Mouse (Mus musculus): ENCODE measurements around the gene Tmod4. TPM values are rescaled to one million over a fixed set of nuclear protein-coding genes. Genes with fewer than 3 reads are reported as not detected.
"Not testable (repeated sequence)": the region's sequence is repeated elsewhere in the genome, so short reads cannot be mapped to it uniquely, and the experiment has no call there.

The Tmod4 gene
- polyA plus RNA-seq, 1 experiment from 2014 or later: 1.0 TPM

- Histone ChIP-seq H3K27ac (ENCODE audit: low read depth, low read length) (no peak within 1 kb of the TSS), H3K27me3 (ENCODE audit: control insufficient read depth, insufficient read depth, low read length) (no peaks in the 10 kb centered on the region), H3K4me1 (ENCODE audit: control insufficient read depth, insufficient read depth, low read length) (peaks cover 12% of the 10 kb centered on the region), H3K36me3 (ENCODE audit: control insufficient read depth, insufficient read depth, low read length) (no peaks in the 10 kb centered on the region), H3K4me3 (ENCODE audit: low read depth, low read length) (peak within 1 kb of the TSS; percentile 60), H3K4me2 (ENCODE audit: low read depth) (peak within 1 kb of the TSS; percentile 66), H3K9ac (ENCODE audit: low read length) (peak within 1 kb of the TSS; percentile 73), H3K9me3 (ENCODE audit: control insufficient read depth, low read length) (no peaks in the 10 kb centered on the region)
- DNase-seq (ENCODE audit: low spot score): peak; percentile 92
- WGBS: under 1% methylated on average over 20 of the region's 20 CpGs
- peak; percentile 87 for ATAC-seq (ENCODE audit: insufficient read depth, low FRiP score, low TSS enrichment)
These were observed 9.4 kb downstream of the Tmod4 start, which contains the start of the genes Scnm1 and Lysmd1 for GRCm38 (mm10) chr3:95133680-95134101. TSS of gene Scnm1 (minus strand) at chr3:95134011. TSS of gene Lysmd1 (plus strand) at chr3:95134088.

DNA sequence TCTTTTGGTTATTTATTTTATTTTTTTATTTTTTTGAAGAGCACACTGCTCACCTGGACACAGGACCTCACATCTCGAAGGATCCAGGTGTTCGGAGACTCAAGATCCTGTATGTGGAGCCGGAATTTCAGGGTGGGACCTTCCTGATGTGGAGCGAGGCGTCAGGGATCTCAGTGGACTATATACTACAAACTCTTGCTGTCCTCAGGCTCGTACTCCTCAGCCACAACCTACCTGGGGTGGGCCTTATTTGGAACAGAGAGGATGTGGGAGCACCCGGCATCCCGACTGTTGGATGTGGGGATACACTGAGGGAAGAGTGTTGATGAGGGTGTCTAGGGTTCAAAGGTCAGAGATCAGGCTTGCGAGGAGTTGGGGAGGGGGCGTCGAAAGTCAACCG is 9.9 kb downstream of the Tmod4 start:
- peaks cover 11% of the 10 kb centered on the region for H3K4me1 ChIP-seq (ENCODE audit: control insufficient read depth, insufficient read depth, low read length)
- H3K4me3 ChIP-seq (ENCODE audit: low read depth, low read length); H3K27me3 ChIP-seq (ENCODE audit: control insufficient read depth, insufficient read depth, low read length); H3K27ac ChIP-seq (ENCODE audit: low read depth, low read length); H3K9ac ChIP-seq (ENCODE audit: low read length); H3K9me3 ChIP-seq (ENCODE audit: control insufficient read depth, low read length); DNase-seq (ENCODE audit: low spot score); H3K4me2 ChIP-seq (ENCODE audit: low read depth); H3K36me3 ChIP-seq (ENCODE audit: control insufficient read depth, insufficient read depth, low read length): not testable (repeated sequence)
- peak; percentile 37 for ATAC-seq (ENCODE audit: insufficient read depth, low FRiP score, low TSS enrichment)
- WGBS: no CpG with 5 or more reads among the region's 12 CpGs

GRCm38 (mm10) chr3:95135023-95135422 is 10.7 kb downstream of the Tmod4 start:
- H3K4me3 ChIP-seq (ENCODE audit: low read depth, low read length): peak overlapping the region; percentile 23
- no peak overlapping the region for H3K27ac ChIP-seq (ENCODE audit: low read depth, low read length)
- peaks cover 5% of the 10 kb centered on the region; the same call in 1 of the 2 replicates for H3K4me1 ChIP-seq (ENCODE audit: control insufficient read depth, insufficient read depth, low read length)
- H3K9me3 ChIP-seq (ENCODE audit: control insufficient read depth, low read length): no peaks in the 10 kb centered on the region
- WGBS: 30% methylated on average over 6 of the region's 6 CpGs
- H3K27me3 ChIP-seq (ENCODE audit: control insufficient read depth, insufficient read depth, low read length): no peaks in the 10 kb centered on the region
- no peaks in the 10 kb centered on the region for H3K36me3 ChIP-seq (ENCODE audit: control insufficient read depth, insufficient read depth, low read length)
- DNase-seq (ENCODE audit: low spot score) (no peak), ATAC-seq (ENCODE audit: insufficient read depth, low FRiP score, low TSS enrichment) (no peak)
- H3K9ac ChIP-seq (ENCODE audit: low read length): no peak overlapping the region
- H3K4me2 ChIP-seq (ENCODE audit: low read depth): peak overlapping the region; percentile 38

GRCm38 (mm10) chr3:95135433-95136052 is 11.3 kb downstream of the Tmod4 start:
- peaks cover 3% of the 10 kb centered on the region; the same call in 1 of the 2 replicates for H3K4me1 ChIP-seq (ENCODE audit: control insufficient read depth, insufficient read depth, low read length)
- no peak overlapping the region for H3K9ac ChIP-seq (ENCODE audit: low read length)
- H3K27me3 ChIP-seq (ENCODE audit: control insufficient read depth, insufficient read depth, low read length): no peaks in the 10 kb centered on the region
- H3K36me3 ChIP-seq (ENCODE audit: control insufficient read depth, insufficient read depth, low read length): peaks cover 3% of the 10 kb centered on the region
- no peak for ATAC-seq (ENCODE audit: insufficient read depth, low FRiP score, low TSS enrichment)
- H3K9me3 ChIP-seq (ENCODE audit: control insufficient read depth, low read length): no peaks in the 10 kb centered on the region
- 92% methylated on average over 7 of the region's 7 CpGs for WGBS
- peak overlapping the region; percentile 38; the same call in 1 of the 2 replicates for H3K4me2 ChIP-seq (ENCODE audit: low read depth)
- DNase-seq (ENCODE audit: low spot score): no peak
- no peak overlapping the region for H3K27ac ChIP-seq (ENCODE audit: low read depth, low read length)
- no peak overlapping the region for H3K4me3 ChIP-seq (ENCODE audit: low read depth, low read length)

- WGBS: 94% methylated on average over 3 of the region's 3 CpGs
- Histone ChIP-seq H3K9me3 (ENCODE audit: control insufficient read depth, low read length) (no peaks in the 10 kb centered on the region), H3K27me3 (ENCODE audit: control insufficient read depth, insufficient read depth, low read length) (no peaks in the 10 kb centered on the region), H3K36me3 (ENCODE audit: control insufficient read depth, insufficient read depth, low read length) (peaks cover 4% of the 10 kb centered on the region), H3K4me1 (ENCODE audit: control insufficient read depth, insufficient read depth, low read length) (peaks cover 3% of the 10 kb centered on the region; the same call in 1 of the 2 replicates), H3K9ac (ENCODE audit: low read length) (no peak overlapping the region), H3K27ac (ENCODE audit: low read depth, low read length) (no peak overlapping the region), H3K4me3 (ENCODE audit: low read depth, low read length) (no peak overlapping the region), H3K4me2 (ENCODE audit: low read depth) (no peak overlapping the region)
- DNase-seq (ENCODE audit: low spot score) (no peak), ATAC-seq (ENCODE audit: insufficient read depth, low FRiP score, low TSS enrichment) (no peak)
These were observed 12.1 kb downstream of the Tmod4 start for GRCm38 (mm10) chr3:95136336-95136735.

DNA sequence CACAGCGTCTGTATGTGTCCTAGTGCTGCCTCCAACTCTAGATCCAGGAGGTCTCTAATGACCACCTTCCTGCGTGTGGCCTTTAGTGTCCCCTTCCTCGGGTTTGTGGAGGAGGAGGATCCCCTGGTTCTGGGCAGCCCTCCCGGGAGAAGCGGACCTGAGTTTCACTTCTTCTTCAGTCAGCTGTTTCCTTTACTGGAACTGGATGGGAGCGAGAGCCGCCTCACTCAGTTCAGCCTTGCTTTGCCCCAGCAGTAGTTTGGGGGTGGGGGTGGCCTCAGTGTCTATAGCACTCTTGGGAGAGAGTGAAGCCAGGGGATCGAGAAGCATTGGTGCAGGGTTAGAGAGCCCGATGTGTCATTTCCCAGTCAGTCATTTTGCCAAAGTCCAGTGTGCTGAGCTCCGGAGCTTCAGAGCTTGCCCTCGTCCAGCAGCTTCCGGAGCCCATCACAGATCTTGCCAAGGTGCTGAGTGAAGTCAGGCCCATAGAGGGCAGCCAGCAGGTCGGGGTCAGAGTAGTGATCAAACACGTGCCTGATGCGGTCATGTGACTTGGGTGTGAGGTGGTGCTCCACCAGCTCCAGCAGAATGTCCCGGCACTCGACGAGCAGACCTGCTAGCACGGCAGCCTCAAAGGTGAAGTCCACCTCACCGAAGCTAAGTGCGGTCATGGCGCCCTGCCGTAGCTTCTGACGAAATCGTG is 15.5 kb downstream of the Tmod4 start:
- no peak overlapping the region for H3K4me3 ChIP-seq (ENCODE audit: low read depth, low read length)
- no peak overlapping the region for H3K4me2 ChIP-seq (ENCODE audit: low read depth)
- H3K36me3 ChIP-seq (ENCODE audit: control insufficient read depth, insufficient read depth, low read length): peaks cover 4% of the 10 kb centered on the region
- no peak overlapping the region for H3K9ac ChIP-seq (ENCODE audit: low read length)
- 72% methylated on average over 25 of the region's 25 CpGs for WGBS
- DNase-seq (ENCODE audit: low spot score) (no peak), ATAC-seq (ENCODE audit: insufficient read depth, low FRiP score, low TSS enrichment) (no peak)
- H3K27me3 ChIP-seq (ENCODE audit: control insufficient read depth, insufficient read depth, low read length): no peaks in the 10 kb centered on the region
- H3K27ac ChIP-seq (ENCODE audit: low read depth, low read length): no peak overlapping the region
- H3K9me3 ChIP-seq (ENCODE audit: control insufficient read depth, low read length): no peaks in the 10 kb centered on the region
- H3K4me1 ChIP-seq (ENCODE audit: control insufficient read depth, insufficient read depth, low read length): peaks cover 3% of the 10 kb centered on the region; the same call in 1 of the 2 replicates

GRCm38 (mm10) chr3:95140289-95140595 is 16.0 kb downstream of the Tmod4 start:
- Histone ChIP-seq H3K9me3 (ENCODE audit: control insufficient read depth, low read length) (no peaks in the 10 kb centered on the region), H3K27me3 (ENCODE audit: control insufficient read depth, insufficient read depth, low read length) (no peaks in the 10 kb centered on the region), H3K4me1 (ENCODE audit: control insufficient read depth, insufficient read depth, low read length) (no peaks in the 10 kb centered on the region; the same call in 1 of the 2 replicates), H3K36me3 (ENCODE audit: control insufficient read depth, insufficient read depth, low read length) (peaks cover 4% of the 10 kb centered on the region), H3K27ac (ENCODE audit: low read depth, low read length) (no peak overlapping the region), H3K4me3 (ENCODE audit: low read depth, low read length) (no peak overlapping the region), H3K4me2 (ENCODE audit: low read depth) (no peak overlapping the region), H3K9ac (ENCODE audit: low read length) (no peak overlapping the region)
- ATAC-seq (ENCODE audit: insufficient read depth, low FRiP score, low TSS enrichment): no peak
- 65% methylated on average over 18 of the region's 18 CpGs for WGBS
- no peak for DNase-seq (ENCODE audit: low spot score)

GRCm38 (mm10) chr3:95140795-95141194 is 16.5 kb downstream of the Tmod4 start:
- Histone ChIP-seq H3K36me3 (ENCODE audit: control insufficient read depth, insufficient read depth, low read length) (peaks cover 4% of the 10 kb centered on the region), H3K27ac (ENCODE audit: low read depth, low read length) (no peak overlapping the region), H3K9me3 (ENCODE audit: control insufficient read depth, low read length) (no peaks in the 10 kb centered on the region), H3K27me3 (ENCODE audit: control insufficient read depth, insufficient read depth, low read length) (no peaks in the 10 kb centered on the region), H3K9ac (ENCODE audit: low read length) (no peak overlapping the region), H3K4me3 (ENCODE audit: low read depth, low read length) (no peak overlapping the region), H3K4me1 (ENCODE audit: control insufficient read depth, insufficient read depth, low read length) (no peaks in the 10 kb centered on the region), H3K4me2 (ENCODE audit: low read depth) (no peak overlapping the region)
- DNase-seq (ENCODE audit: low spot score) (no peak), ATAC-seq (ENCODE audit: insufficient read depth, low FRiP score, low TSS enrichment) (no peak)
- 86% methylated on average over 6 of the region's 6 CpGs for WGBS

GRCm38 (mm10) chr3:95141474-95141873 is 17.2 kb downstream of the Tmod4 start:
- no peak overlapping the region for H3K27ac ChIP-seq (ENCODE audit: low read depth, low read length)

More at GRCm38 (mm10) chr3:95141474-95141873, 17.2 kb downstream of the Tmod4 start:
- WGBS: 96% methylated on average over 9 of the region's 9 CpGs
- DNase-seq (ENCODE audit: low spot score): no peak
- Histone ChIP-seq H3K4me3 (ENCODE audit: low read depth, low read length) (no peak overlapping the region), H3K36me3 (ENCODE audit: control insufficient read depth, insufficient read depth, low read length) (peaks cover 4% of the 10 kb centered on the region), H3K27me3 (ENCODE audit: control insufficient read depth, insufficient read depth, low read length) (no peaks in the 10 kb centered on the region), H3K4me1 (ENCODE audit: control insufficient read depth, insufficient read depth, low read length) (no peaks in the 10 kb centered on the region), H3K4me2 (ENCODE audit: low read depth) (no peak overlapping the region), H3K9me3 (ENCODE audit: control insufficient read depth, low read length) (no peaks in the 10 kb centered on the region), H3K9ac (ENCODE audit: low read length) (no peak overlapping the region)
- no peak for ATAC-seq (ENCODE audit: insufficient read depth, low FRiP score, low TSS enrichment)

All from neural tube, embryonic 11.5 days (tissue).